Mouse (Mus musculus) heart, embryonic 16.5 days (tissue): ENCODE measurements at regions not wholly inside any gene's neighbourhood (a gene's known extent, or its start where the extent isn't known, plus 50 kb on each side); places are given as distances from the start of the nearest gene placed in this dataset.

Experiments used
- ATAC-seq: fragments of 200-750 bp; cut with Nextera tagmentation; replicated peaks from 2 replicates; pipeline ENCODE4 v1.8.0; 2017; ENCODE audit warnings: moderate number of reproducible peaks; ENCODE audit not compliant: insufficient read depth, low FRiP score; ENCODE audit errors: extremely low read depth
- H3K27ac ChIP-seq: fragments of 300-500 bp; sonication (generic); 2 replicates; pipeline ENCODE4 v1.5.1; 2014; ENCODE audit warnings: mild to moderate bottlenecking, low read length, control low read depth, moderate library complexity
- H3K27me3 ChIP-seq: fragments of 300-500 bp; sonication (generic); 2 replicates; pipeline ENCODE4 v1.6.1; 2014; ENCODE audit warnings: low read length, mixed read lengths; ENCODE audit not compliant: control insufficient read depth, insufficient read depth
- H3K36me3 ChIP-seq: fragments of 300-500 bp; sonication (generic); 2 replicates; pipeline ENCODE4 v1.6.1; 2014; ENCODE audit not compliant: control insufficient read depth, insufficient read depth
- H3K4me1 ChIP-seq: fragments of 300-500 bp; sonication (generic); 2 replicates; pipeline ENCODE4 v1.6.1; 2014; ENCODE audit warnings: low read length, mixed read lengths; ENCODE audit not compliant: control insufficient read depth, insufficient read depth
- H3K4me2 ChIP-seq: fragments of 300-500 bp; sonication (generic); 2 replicates; pipeline ENCODE4 v1.6.1; 2014; ENCODE audit warnings: low read depth, mild to moderate bottlenecking, control low read depth, low read length
- H3K4me3 ChIP-seq: fragments of 300-500 bp; sonication (generic); 2 replicates; pipeline ENCODE4 v1.5.1; 2014; ENCODE audit warnings: mild to moderate bottlenecking, control low read depth, low read length
- H3K9ac ChIP-seq: fragments of 300-500 bp; sonication (generic); 2 replicates; pipeline ENCODE4 v1.6.1; 2014; ENCODE audit warnings: low read length, control low read depth
- H3K9me3 ChIP-seq: fragments of 300-500 bp; sonication (generic); replicated peaks from 2 replicates; pipeline ENCODE4 v1.6.1; 2016; ENCODE audit warnings: low read length; ENCODE audit not compliant: control insufficient read depth
- WGBS: fragments of 180-500 bp; shearing (Covaris S2); extraction: QIAGEN DNeasy Blood & Tissue Kit; methylation state at CpG from one replicate; pipeline ENCODE4 v1.1.7; 2014; 5-methylcytosine and 5-hydroxymethylcytosine counted together

DNA sequence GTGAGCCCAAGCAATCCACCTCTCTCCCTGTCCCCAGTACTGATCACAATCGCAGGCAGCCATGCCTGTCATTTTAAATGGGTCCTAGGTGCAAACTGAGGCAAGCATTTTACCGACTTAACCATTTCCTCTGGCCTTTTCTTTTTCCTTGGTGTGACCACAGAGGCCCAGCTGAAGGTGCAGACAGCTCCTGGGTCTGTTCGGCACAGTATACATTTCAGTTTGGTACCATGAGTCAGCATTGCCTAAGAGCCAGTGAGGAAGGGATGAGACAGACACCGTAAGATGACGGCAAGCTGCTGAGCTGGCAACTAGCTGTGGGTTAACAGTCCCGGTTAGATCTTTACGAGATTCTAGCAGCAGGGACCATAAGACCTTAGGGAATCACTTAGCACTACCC lies 61.6 kb upstream of the Eed start:
- WGBS, result 75% methylated on average over 7 of the region's 7 CpGs
- no peak overlapping the region for H3K4me3 ChIP-seq
- no peak for ATAC-seq
- H3K27me3 ChIP-seq, result no peaks in the 10 kb centered on the region
- no peaks in the 10 kb centered on the region for H3K36me3 ChIP-seq
- no peaks in the 10 kb centered on the region for H3K4me1 ChIP-seq
- H3K9me3 ChIP-seq, result no peaks in the 10 kb centered on the region
- H3K27ac ChIP-seq, result no peak overlapping the region
- no peak overlapping the region for H3K9ac ChIP-seq
- no peak overlapping the region for H3K4me2 ChIP-seq

DNA sequence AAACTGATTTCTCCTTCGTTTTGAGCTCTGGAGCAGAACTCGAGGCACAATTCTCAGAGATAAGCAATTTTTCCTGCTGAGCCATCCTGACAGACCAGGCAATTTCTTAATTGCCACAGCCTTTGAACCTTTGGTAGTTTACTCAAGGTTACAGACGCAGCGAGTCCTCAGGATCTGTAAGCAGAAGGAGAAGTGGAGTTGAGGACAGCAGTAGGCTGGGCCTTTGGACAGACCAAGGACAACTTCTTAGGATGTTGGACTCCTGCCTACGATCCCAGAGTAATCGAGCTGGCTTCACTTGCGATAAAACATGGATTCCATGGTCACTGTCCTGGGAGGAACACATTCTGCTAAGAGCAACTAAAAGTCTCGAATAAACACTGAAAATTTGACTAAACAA lies 62.7 kb upstream of the Eed start:
- H3K27ac ChIP-seq, result no peak overlapping the region

DNA sequence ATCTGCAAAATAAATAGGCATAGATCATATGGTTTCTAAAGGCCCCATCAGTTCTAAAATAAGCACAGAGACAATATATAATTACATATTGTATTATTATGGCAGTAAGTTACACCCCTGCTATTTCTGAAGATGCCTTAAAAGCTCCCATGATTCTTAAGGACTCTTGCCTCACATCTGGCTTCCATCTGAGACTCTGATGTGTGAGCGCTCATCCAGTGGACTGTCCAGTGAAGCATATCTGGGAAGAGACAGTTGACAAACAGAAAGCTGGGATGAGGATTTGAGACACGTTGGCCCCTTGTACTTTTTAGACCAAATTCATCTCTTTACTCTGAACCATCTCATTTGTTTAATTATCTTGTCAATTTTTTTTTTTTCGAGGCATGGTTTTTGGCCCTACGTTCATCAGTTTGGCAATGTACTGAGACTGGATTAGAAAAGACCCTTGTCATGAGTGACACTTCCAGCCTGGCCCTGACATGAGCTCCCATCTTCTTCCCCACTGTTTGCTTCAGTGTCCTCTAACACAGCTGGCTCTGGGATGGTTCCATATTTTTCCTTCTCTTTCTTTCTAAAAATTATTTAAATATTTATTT lies 63.4 kb upstream of the Eed start:
- Histone ChIP-seq H3K36me3 (no peaks in the 10 kb centered on the region), H3K27me3 (no peaks in the 10 kb centered on the region), H3K4me1 (no peaks in the 10 kb centered on the region), H3K9ac (no peak overlapping the region), H3K9me3 (no peaks in the 10 kb centered on the region), H3K27ac (no peak overlapping the region), H3K4me2 (no peak overlapping the region), H3K4me3 (no peak overlapping the region)
- ATAC-seq, result no peak
- WGBS, result 83% methylated on average over 4 of the region's 4 CpGs

More for the DNA sequence above, 62.7 kb upstream of the Eed start:
- ATAC-seq, result no peak
- H3K9me3 ChIP-seq, result no peaks in the 10 kb centered on the region
- H3K27me3 ChIP-seq, result no peaks in the 10 kb centered on the region
- WGBS, result 73% methylated on average over 8 of the region's 8 CpGs
- no peak overlapping the region for H3K4me2 ChIP-seq
- no peaks in the 10 kb centered on the region for H3K36me3 ChIP-seq
- H3K9ac ChIP-seq, result no peak overlapping the region
- H3K4me1 ChIP-seq, result no peaks in the 10 kb centered on the region
- H3K4me3 ChIP-seq, result no peak overlapping the region

DNA sequence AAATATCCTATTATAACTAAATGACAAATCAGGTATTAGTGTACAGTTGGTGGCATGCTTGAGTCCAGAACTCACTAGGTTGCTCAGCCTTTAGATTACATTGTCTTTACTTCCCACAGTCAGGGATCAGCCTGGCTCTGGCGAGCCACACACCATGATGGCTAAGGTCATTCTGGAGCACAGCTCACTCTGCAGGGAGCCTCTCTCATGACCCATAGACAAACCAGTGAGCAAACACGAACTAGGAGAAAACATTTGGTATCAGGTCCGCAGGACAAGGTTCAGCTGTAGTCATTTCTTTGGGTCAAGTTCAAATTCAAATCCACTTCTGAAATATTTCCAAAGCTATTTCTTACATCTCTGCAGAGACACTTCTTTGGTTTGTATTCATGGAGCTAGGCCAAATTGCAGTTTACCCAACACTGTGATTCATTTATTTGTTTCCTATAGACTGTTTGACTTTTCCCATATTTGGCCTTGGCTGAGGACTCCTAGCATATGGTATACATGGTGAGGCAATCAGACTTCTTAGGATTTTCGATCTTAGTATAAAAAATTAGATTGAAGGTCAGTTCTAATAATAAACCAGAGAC lies 64.5 kb upstream of the Eed start:
- H3K27ac ChIP-seq, result no peak overlapping the region
- H3K9me3 ChIP-seq, result no peaks in the 10 kb centered on the region
- H3K27me3 ChIP-seq, result no peaks in the 10 kb centered on the region
- no peak overlapping the region for H3K4me2 ChIP-seq
- H3K9ac ChIP-seq, result no peak overlapping the region
- H3K36me3 ChIP-seq, result no peaks in the 10 kb centered on the region
- WGBS, result 70% methylated on average over 4 of the region's 4 CpGs
- H3K4me1 ChIP-seq, result no peaks in the 10 kb centered on the region
- no peak overlapping the region for H3K4me3 ChIP-seq
- no peak for ATAC-seq

- no peak for ATAC-seq
- H3K4me2 ChIP-seq, result no peak overlapping the region
- H3K9me3 ChIP-seq, result no peaks in the 10 kb centered on the region
- 73% methylated on average over 3 of the region's 3 CpGs for WGBS
- H3K27ac ChIP-seq, result no peak overlapping the region
- H3K4me3 ChIP-seq, result no peak overlapping the region
- no peaks in the 10 kb centered on the region for H3K4me1 ChIP-seq
- H3K36me3 ChIP-seq, result no peaks in the 10 kb centered on the region
- no peak overlapping the region for H3K9ac ChIP-seq
- H3K27me3 ChIP-seq, result no peaks in the 10 kb centered on the region
Observed at GRCm38 (mm10) chr7:90046228-90046627, 65.4 kb upstream of the Eed start.

DNA sequence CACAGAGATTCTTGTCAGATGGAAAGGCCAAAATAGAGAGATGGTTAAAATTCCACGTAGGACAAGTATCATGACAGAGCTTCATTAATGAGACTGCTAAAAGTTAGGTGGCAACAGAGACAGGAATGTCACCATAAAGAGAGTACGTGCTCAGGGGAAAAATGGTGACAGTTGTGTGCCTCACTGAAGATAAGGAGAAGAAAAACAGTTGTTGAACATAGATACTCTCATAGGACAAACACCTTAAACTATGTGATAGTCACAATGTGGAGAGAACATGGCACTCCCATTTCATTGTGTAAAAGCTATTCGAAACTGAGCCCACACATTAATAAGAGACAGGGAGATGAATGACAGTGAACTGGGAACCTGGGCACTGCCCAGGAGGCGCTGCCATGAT lies 66.1 kb upstream of the Eed start:
- Histone ChIP-seq H3K9ac (no peak overlapping the region), H3K36me3 (no peaks in the 10 kb centered on the region), H3K4me1 (no peaks in the 10 kb centered on the region), H3K27me3 (no peaks in the 10 kb centered on the region), H3K27ac (no peak overlapping the region), H3K4me2 (no peak overlapping the region), H3K9me3 (no peaks in the 10 kb centered on the region), H3K4me3 (no peak overlapping the region)
- WGBS, result 84% methylated on average over 4 of the region's 4 CpGs
- no peak for ATAC-seq

DNA sequence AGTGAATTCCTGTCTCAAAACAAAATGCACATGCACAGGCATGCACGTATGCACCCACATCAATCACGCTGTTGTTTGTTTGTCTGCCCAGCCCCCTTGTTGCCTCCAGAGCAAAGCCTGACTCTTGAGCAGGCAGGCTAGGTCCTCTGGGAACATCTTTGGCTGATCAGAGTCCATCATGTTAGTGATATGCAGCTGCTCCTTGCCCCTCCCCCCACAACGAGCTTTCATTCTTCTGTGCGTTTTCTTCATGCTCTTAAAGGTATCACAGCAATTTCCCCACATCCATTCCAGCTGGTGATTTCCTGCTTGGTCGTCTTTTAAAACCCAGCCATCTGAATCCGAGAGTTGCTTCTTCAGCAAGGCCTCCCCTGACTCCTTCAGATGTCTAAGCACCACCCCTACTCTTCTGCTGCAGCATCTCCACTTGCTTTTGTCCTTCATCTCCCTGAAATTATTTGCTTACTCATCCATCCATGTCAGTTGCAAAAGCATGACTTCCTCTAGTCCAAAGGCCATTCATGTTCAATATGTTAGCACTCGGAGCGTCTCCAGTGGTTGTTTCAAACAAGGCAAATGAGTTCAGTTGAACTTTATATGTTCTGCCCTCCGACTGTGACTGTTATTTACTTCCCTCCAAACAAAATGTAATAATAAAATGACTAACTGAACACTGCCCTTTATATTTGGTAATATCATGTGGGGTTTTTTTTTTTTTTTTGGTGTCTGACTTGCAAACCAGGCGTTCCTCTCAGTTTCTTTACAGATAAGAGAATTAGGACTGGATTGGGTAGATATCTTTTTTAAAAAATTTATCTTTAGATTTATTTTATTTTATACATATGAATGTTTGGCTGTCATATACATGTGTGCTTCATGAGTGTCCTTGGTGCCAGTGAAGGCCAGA lies 67.9 kb upstream of the Eed start:
- no peak overlapping the region for H3K4me3 ChIP-seq
- 77% methylated on average over 10 of the region's 10 CpGs for WGBS

GRCm38 (mm10) chr7:90049831-90050237 lies 69.1 kb upstream of the Eed start:
- no peak overlapping the region for H3K9ac ChIP-seq
- H3K4me2 ChIP-seq, result no peak overlapping the region
- H3K27me3 ChIP-seq, result no peaks in the 10 kb centered on the region
- H3K36me3 ChIP-seq, result no peaks in the 10 kb centered on the region
- no peaks in the 10 kb centered on the region for H3K9me3 ChIP-seq
- 0 out of 2 replicates have a peak, but pooled peaks cover 2% of the 10 kb centered on the region for H3K4me1 ChIP-seq
- no peak for ATAC-seq
- WGBS, result 72% methylated on average over 8 of the region's 8 CpGs
- H3K27ac ChIP-seq, result no peak overlapping the region
- no peak overlapping the region for H3K4me3 ChIP-seq

More for the DNA sequence above, 67.9 kb upstream of the Eed start:
- Histone ChIP-seq H3K27ac (no peak overlapping the region), H3K4me2 (no peak overlapping the region), H3K4me1 (no peaks in the 10 kb centered on the region), H3K9me3 (no peaks in the 10 kb centered on the region), H3K36me3 (no peaks in the 10 kb centered on the region), H3K9ac (no peak overlapping the region), H3K27me3 (no peaks in the 10 kb centered on the region)
- ATAC-seq, result no peak
